Mouse (Mus musculus): ENCODE measurements around the gene Dip2b. TPM values are rescaled to one million over a fixed set of nuclear protein-coding genes. Genes with fewer than 3 reads are reported as not detected.
"Not testable (repeated sequence)": the region's sequence is repeated elsewhere in the genome, so short reads cannot be mapped to it uniquely, and the experiment has no call there.

The Dip2b gene
- polyA plus RNA-seq, 1 experiment from 2014 or later = 32.6 TPM

DNA sequence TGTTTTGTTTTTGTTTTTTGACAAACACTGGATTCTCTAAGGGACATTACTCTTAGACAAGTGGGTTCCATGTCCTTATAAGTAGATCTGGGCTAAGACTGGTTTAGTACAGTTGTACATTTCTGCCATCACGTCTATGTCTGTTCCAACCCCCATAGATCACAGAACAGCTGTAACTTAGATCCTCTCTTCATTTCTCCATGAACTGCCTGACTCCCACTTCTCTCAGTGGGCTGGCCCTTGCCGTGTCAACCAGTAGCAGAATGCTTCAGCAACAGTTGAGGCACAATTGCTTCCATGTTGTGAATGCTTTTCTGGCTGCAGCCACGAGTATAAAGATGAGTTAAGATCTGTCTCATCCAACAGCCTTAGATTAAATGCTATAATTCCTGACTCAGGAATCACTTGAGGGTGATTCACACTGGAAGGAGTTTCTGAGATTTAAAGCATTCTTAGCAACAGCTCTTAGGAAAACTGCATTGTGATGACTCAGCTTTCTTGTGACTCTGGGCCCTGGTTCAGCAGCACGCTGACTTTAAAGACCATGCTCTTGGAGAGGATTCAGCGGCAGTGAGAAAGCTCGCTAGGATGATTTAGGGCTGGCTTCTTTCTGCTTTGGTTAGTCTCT, 212.8 kb downstream of the Dip2b start:
- Histone ChIP-seq H3K9ac (replicated peaks; ENCODE audit: low read depth, low read length) (no peak overlapping the region), H3K9me3 (ENCODE audit: control insufficient read depth, low read length) (no peaks in the 10 kb centered on the region), H3K4me2 (ENCODE audit: low read depth, low read length) (no peak overlapping the region), H3K27ac (ENCODE audit: low read depth, low read length) (no peak overlapping the region), H3K36me3 (ENCODE audit: control insufficient read depth, insufficient read depth, low read length) (peaks cover 44% of the 10 kb centered on the region), H3K4me1 (ENCODE audit: control insufficient read depth, insufficient read depth, low read length) (no peaks in the 10 kb centered on the region), H3K4me3 (ENCODE audit: low read depth, low read length) (no peak overlapping the region), H3K27me3 (ENCODE audit: control insufficient read depth, insufficient read depth, low read length) (no peaks in the 10 kb centered on the region)
- WGBS = 86% methylated on average over 6 of the region's 6 CpGs
- no peak for ATAC-seq (ENCODE audit: low read depth)

DNA sequence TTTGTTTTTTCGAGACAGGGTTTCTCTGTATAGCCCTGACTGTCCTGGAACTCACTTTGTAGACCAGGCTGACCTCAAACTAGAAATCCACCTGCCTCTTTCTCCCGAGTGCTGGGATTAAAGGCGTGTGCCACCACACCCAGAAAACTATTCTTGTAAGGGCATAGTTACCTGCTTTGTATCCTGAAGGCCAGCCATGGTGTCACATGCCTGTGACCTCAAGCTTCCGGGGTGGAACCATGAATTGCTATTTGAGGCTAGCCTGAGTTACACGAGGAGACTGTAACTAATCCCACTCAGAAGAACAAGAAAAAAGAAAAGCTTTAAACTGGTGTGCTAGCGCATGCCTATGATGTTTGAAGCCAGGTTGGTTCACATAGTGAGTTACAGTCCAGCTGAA, 217.9 kb downstream of the Dip2b start:
- H3K36me3 ChIP-seq (ENCODE audit: control insufficient read depth, insufficient read depth, low read length) = peaks cover 63% of the 10 kb centered on the region

DNA sequence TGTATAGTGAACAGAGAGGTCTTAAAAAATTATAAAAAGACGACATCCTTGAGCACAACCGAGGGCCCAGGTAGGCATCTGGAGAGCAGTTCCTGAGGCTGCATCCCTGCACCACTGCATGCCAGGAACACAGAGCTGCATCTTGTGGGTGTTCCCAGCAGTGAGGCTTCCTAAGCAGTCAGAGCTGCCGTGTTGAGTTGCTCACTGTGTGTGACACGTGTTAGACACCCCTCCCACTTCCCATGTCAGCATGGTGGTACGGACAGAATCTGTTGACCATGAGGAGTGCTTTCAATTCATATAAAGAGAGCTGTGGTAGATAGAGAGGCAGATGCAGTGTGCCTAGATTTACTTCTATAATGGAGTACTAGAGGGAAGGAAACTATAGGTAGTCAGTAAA, 218.8 kb downstream of the Dip2b start:
- no peaks in the 10 kb centered on the region for H3K9me3 ChIP-seq (ENCODE audit: control insufficient read depth, low read length)
- 93% methylated on average over 5 of the region's 5 CpGs for WGBS
- H3K27ac ChIP-seq (ENCODE audit: low read depth, low read length) = no peak overlapping the region
- no peak overlapping the region for H3K4me3 ChIP-seq (ENCODE audit: low read depth, low read length)
- H3K36me3 ChIP-seq (ENCODE audit: control insufficient read depth, insufficient read depth, low read length) = peaks cover 61% of the 10 kb centered on the region
- H3K27me3 ChIP-seq (ENCODE audit: control insufficient read depth, insufficient read depth, low read length) = no peaks in the 10 kb centered on the region
- no peak overlapping the region for H3K9ac ChIP-seq (replicated peaks; ENCODE audit: low read depth, low read length)
- ATAC-seq (ENCODE audit: low read depth) = no peak
- H3K4me2 ChIP-seq (ENCODE audit: low read depth, low read length) = no peak overlapping the region
- H3K4me1 ChIP-seq (ENCODE audit: control insufficient read depth, insufficient read depth, low read length) = no peaks in the 10 kb centered on the region

More for the DNA sequence above, 217.9 kb downstream of the Dip2b start:
- Histone ChIP-seq H3K4me3 (ENCODE audit: low read depth, low read length) (no peak overlapping the region), H3K9ac (replicated peaks; ENCODE audit: low read depth, low read length) (no peak overlapping the region), H3K9me3 (ENCODE audit: control insufficient read depth, low read length) (no peaks in the 10 kb centered on the region), H3K4me2 (ENCODE audit: low read depth, low read length) (no peak overlapping the region), H3K27ac (ENCODE audit: low read depth, low read length) (no peak overlapping the region), H3K27me3 (ENCODE audit: control insufficient read depth, insufficient read depth, low read length) (no peaks in the 10 kb centered on the region), H3K4me1 (ENCODE audit: control insufficient read depth, insufficient read depth, low read length) (no peaks in the 10 kb centered on the region)
- no peak for ATAC-seq (ENCODE audit: low read depth)
- 89% methylated on average over 6 of the region's 6 CpGs for WGBS

DNA sequence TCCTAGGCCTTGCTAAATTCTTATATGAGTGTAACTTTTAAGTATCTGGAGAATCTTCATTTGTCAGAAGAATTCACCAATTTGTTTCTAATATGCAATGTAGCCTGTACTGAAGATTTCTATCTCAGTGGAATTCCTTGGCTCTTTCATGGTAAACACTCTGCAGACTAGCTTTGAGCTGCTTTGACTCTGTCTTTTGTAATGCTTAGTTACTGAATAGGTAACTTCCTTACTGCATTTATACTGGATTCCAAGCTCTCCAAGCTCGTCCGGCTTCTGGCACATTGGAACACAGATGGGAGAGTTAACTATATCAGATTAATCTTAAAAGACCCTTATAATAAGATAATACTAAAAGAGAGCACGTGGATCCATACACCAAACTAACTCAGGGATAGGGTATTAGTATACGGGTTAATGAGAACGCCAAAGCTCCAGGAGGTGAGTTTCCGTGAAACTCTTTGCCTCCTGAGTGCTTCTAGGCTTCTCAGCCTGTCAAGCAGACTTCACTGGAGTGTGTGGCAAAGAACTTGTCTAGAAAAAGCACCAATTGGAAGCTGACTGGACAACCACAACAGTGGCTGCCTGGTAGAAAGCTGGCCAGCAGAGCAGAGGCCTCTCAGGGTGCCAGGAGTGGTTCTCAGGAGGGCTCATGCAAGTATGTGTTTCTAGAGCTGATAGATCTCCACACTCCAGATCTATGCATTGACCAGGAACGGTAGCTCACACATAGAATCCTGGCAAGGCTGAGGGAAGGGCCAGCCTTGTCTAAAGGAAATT, 220.4 kb downstream of the Dip2b start:
- Histone ChIP-seq H3K4me2 (ENCODE audit: low read depth, low read length) (no peak overlapping the region), H3K27ac (ENCODE audit: low read depth, low read length) (no peak overlapping the region), H3K4me1 (ENCODE audit: control insufficient read depth, insufficient read depth, low read length) (no peaks in the 10 kb centered on the region), H3K9me3 (ENCODE audit: control insufficient read depth, low read length) (no peaks in the 10 kb centered on the region), H3K27me3 (ENCODE audit: control insufficient read depth, insufficient read depth, low read length) (no peaks in the 10 kb centered on the region), H3K36me3 (ENCODE audit: control insufficient read depth, insufficient read depth, low read length) (peaks cover 49% of the 10 kb centered on the region), H3K4me3 (ENCODE audit: low read depth, low read length) (no peak overlapping the region), H3K9ac (replicated peaks; ENCODE audit: low read depth, low read length) (no peak overlapping the region)
- WGBS = 94% methylated on average over 7 of the region's 7 CpGs
- no peak for ATAC-seq (ENCODE audit: low read depth)

DNA sequence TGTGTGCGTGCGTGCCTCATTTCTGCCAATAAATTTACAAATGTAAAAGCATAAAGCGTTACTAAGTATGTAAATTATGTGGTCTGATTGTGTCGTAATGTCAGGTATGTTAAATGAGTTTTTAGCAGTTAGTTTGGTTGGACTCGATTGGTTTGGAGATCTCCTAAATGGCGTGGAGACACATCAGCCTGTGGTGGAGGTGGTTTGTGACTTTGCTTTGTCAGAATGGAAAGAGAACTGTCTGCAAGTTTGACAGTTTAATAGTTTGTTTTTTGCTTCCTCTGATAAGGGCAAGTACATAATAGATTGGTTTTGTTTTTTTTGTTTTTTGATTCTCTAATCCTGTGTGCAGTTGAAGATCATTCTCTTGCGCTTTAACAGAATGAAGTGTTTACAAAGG, 221.9 kb downstream of the Dip2b start:
- not testable (repeated sequence) for H3K4me1 ChIP-seq (ENCODE audit: control insufficient read depth, insufficient read depth, low read length); H3K4me2 ChIP-seq (ENCODE audit: low read depth, low read length); H3K4me3 ChIP-seq (ENCODE audit: low read depth, low read length); H3K27me3 ChIP-seq (ENCODE audit: control insufficient read depth, insufficient read depth, low read length); H3K9me3 ChIP-seq (ENCODE audit: control insufficient read depth, low read length); H3K27ac ChIP-seq (ENCODE audit: low read depth, low read length); ATAC-seq (ENCODE audit: low read depth); H3K9ac ChIP-seq (replicated peaks; ENCODE audit: low read depth, low read length)
- WGBS = 89% methylated on average over 7 of the region's 7 CpGs
- peaks cover 35% of the 10 kb centered on the region for H3K36me3 ChIP-seq (ENCODE audit: control insufficient read depth, insufficient read depth, low read length)

DNA sequence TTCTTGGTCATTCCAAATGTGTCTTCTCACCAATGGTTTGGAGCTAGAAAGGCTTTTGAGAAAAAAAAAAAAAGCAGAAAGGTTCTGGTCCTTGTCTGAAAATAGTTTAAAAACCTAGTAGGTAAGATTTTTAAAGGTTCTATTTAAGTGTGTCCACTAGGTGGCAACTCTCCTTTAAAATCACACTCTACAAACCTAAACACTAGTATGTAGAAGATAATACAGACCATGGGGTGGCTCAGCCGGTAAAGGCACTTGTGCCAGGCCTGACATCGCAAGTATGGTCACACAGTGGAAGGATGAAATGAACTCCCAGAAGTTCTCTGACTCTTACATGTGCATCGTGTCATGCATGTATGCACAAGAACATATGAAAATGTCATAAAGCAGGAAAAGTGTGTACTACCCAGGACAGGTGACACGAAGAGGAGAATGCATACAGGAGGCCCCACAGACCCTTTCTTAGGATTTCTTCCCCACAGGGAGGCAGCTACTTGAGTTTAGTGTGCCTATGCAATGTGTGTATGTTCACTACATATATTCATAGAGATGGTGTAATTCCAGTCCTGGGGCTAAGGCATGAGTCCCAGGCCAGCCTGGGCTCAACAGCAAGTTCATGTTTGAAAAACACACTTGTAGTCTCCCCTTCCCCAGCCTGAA, 224.9 kb downstream of the Dip2b start:
- Histone ChIP-seq H3K4me3 (ENCODE audit: low read depth, low read length) (no peak overlapping the region), H3K4me2 (ENCODE audit: low read depth, low read length) (no peak overlapping the region), H3K9ac (replicated peaks; ENCODE audit: low read depth, low read length) (no peak overlapping the region), H3K27ac (ENCODE audit: low read depth, low read length) (no peak overlapping the region), H3K9me3 (ENCODE audit: control insufficient read depth, low read length) (no peaks in the 10 kb centered on the region), H3K4me1 (ENCODE audit: control insufficient read depth, insufficient read depth, low read length) (no peaks in the 10 kb centered on the region), H3K27me3 (ENCODE audit: control insufficient read depth, insufficient read depth, low read length) (no peaks in the 10 kb centered on the region), H3K36me3 (ENCODE audit: control insufficient read depth, insufficient read depth, low read length) (peaks cover 9% of the 10 kb centered on the region; the same call in 1 of the 2 replicates)
- WGBS = 24% methylated on average over 4 of the region's 4 CpGs
- no peak for ATAC-seq (ENCODE audit: low read depth)

DNA sequence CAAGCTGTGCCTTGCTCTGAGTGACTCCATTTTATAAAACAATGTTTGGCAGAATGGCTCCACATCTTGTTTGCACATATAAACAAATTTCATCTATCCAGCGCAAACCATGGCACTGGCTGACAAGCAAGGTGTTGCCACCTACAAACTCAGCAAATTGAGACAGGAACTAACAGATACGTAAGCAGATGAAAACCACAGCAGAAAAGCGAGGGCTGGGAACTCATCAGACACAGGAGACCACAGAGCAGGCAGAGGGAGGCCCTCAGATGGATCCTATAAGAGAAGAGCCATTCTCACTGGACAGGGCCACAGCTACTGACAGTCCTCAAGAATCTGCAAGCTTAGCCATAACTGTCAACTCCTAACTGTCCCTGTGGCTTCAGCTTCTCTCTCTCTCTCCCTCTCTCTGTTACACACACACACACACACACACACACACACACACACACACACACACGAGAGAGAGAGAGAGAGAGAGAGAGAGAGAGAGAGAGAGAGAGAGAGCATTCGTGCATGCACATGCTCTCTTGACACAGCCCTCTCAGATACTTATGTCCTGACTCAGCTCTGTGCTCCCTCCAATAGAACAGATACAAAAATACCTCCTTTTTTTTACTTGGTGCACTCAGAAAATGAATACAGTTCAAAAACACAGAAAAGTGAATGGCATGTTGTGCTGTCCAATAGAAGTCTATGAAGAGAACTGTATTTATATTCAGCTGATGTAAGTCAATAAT, 227.3 kb downstream of the Dip2b start:
- Histone ChIP-seq H3K4me2 (ENCODE audit: low read depth, low read length) (no peak overlapping the region), H3K4me3 (ENCODE audit: low read depth, low read length) (no peak overlapping the region), H3K4me1 (ENCODE audit: control insufficient read depth, insufficient read depth, low read length) (no peaks in the 10 kb centered on the region), H3K9ac (replicated peaks; ENCODE audit: low read depth, low read length) (no peak overlapping the region), H3K27me3 (ENCODE audit: control insufficient read depth, insufficient read depth, low read length) (no peaks in the 10 kb centered on the region), H3K27ac (ENCODE audit: low read depth, low read length) (no peak overlapping the region), H3K36me3 (ENCODE audit: control insufficient read depth, insufficient read depth, low read length) (no peaks in the 10 kb centered on the region), H3K9me3 (ENCODE audit: control insufficient read depth, low read length) (no peaks in the 10 kb centered on the region)
- 88% methylated on average over 4 of the region's 5 CpGs for WGBS
- no peak for ATAC-seq (ENCODE audit: low read depth)

DNA sequence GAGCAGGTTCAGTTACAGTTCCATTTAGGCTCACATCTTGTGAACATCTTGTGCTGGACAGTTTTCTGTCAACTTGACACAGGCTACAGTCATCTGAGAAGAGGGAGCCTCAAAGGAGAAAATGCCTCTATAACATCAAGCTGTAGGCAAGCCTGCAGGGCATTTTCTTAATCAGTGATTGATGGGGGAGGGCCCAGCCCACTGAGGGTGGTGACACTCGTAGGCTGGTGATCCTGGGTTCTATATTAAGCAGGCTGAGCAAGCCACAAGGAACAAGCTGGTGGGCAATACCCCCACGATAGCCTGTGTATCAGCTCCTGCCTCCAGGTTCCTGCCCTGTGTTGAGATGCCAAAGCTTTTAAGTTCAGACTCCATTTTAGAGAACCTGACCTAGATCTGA, 230.5 kb downstream of the Dip2b start:
- H3K9ac ChIP-seq (replicated peaks; ENCODE audit: low read depth, low read length) = no peak overlapping the region
- H3K9me3 ChIP-seq (ENCODE audit: control insufficient read depth, low read length) = no peaks in the 10 kb centered on the region
- no peak overlapping the region for H3K4me3 ChIP-seq (ENCODE audit: low read depth, low read length)
- no peaks in the 10 kb centered on the region for H3K4me1 ChIP-seq (ENCODE audit: control insufficient read depth, insufficient read depth, low read length)
- 74% methylated on average over 2 of the region's 2 CpGs for WGBS
- no peak overlapping the region for H3K27ac ChIP-seq (ENCODE audit: low read depth, low read length)
- no peak overlapping the region for H3K4me2 ChIP-seq (ENCODE audit: low read depth, low read length)
- H3K36me3 ChIP-seq (ENCODE audit: control insufficient read depth, insufficient read depth, low read length) = no peaks in the 10 kb centered on the region
- H3K27me3 ChIP-seq (ENCODE audit: control insufficient read depth, insufficient read depth, low read length) = no peaks in the 10 kb centered on the region
- ATAC-seq (ENCODE audit: low read depth) = no peak

Data from neural tube, embryonic 14.5 days (tissue).